Mouse (Mus musculus) urinary bladder, postnatal 0 days (tissue): ENCODE measurements around the gene Pomt2. TPM values are rescaled to one million over a fixed set of nuclear protein-coding genes. Genes with fewer than 3 reads are reported as not detected.

Source experiments
- polyA plus RNA-seq: library from polyadenylated mRNA; unstranded; fragments of >200 nt; fragmentation: Nextera tagmentation; extraction: Ambion mirVana; gene quantifications from 2 replicates; pipeline ENCODE4 v1.2.1, GENCODE M21; 2015

The Pomt2 gene
- polyA plus RNA-seq = 7.4 and 10.0 TPM in 2 replicates

DNA sequence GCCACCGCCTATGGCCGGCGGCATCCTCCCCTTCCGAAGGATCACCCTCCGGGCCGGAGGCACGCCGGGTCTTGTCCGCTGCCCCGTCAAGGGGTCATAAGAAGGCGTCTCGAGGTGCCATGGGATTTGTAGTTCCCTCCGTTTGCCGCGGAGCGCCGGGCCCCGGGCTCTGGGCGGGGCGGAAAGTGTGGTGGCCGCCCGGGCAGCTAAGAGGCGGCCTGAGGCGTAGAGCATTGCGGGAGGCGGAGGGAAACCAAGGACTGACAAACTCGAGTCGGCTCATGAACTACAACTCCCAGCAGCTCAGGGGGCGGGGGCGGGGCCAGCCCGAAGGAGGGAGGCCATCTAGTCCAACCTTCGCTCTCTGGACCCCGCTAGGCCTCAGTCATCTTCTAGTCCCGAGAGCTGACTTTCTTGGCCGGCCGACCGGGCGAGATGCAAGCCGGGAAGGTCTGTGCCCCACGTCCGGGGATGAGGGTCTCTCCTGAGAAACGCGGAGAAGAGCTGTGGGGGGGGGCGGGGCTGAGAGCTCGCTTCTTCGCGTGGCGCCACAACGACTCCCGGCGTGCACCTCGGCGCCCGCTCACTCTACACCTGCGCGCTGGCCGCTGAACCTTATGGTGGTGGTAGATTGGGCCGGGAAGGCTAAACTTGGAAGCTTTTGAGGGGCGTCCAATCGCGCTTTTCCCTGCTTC, at the start of gene Pomt2:
Gene Pomt2 (minus strand): TSS at position 574 of the 695 bp plus-strand sequence.

DNA sequence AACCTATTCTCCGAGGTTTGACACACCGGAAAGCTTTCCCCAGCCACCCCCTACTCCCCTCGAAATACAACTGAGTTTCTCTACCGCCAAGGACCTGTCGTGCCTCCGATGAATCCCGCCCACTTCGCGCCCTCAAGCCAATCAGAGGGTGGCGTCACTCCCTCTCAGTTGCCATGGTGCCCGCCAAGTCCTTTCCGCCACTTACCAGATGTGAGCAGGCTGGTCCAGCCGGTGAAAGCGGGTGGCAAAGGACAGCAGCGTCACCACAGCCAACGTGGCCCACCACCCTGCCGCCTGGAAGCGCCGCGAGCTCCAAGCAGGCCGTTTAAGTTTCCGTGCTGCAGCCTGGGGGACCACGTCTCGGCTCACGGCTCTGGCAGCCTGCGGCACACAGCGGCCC, 802 bp downstream of the Pomt2 start, which contains the start of gene Gstz1:
Gene Gstz1 (plus strand): TSS at position 200 of the 400 bp plus-strand sequence.

DNA sequence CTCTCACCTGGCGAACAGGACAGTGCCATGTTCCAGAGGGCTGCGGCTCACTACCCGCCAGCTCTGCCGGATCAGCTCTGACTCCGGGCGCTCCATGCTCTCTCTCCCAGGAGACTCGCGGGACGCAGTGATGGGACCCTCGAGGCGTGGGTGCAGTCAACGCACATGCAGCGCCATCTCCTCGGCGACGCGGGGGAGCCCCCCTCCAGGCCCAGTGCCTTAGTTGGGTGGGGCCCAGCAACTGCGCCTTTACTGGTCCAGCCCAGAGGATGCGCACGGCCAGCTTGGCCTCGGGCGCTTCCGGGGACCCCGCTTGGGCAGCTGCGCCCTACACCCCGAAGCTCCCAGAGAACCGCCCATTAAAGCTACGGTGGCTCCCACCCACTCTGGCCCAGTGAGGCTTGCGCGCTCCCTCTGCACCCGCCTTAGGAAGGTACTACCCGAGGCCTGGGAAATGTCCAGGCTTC, 45.6 kb downstream of the Pomt2 start, which contains the start of gene Ngb:
Gene Ngb (minus strand): TSS at position 375 of the 467 bp plus-strand sequence.

Other genes with a start within 250 kb of the Pomt2 start
- gene Cipc, start 200.9 kb downstream of the Pomt2 start, polyA plus RNA-seq = 16.0 and 17.0 TPM in 2 replicates
- gene Zdhhc22, start 157.5 kb downstream of the Pomt2 start, polyA plus RNA-seq = not detected in 2 replicates
- gene Tmem63c, start 126.6 kb downstream of the Pomt2 start, polyA plus RNA-seq = not detected in 2 replicates
- 6.4 and 6.7 TPM in 2 replicates for gene Ngb, start 45.4 kb downstream of the Pomt2 start, polyA plus RNA-seq
- gene Gstz1, start 803 bp downstream of the Pomt2 start, polyA plus RNA-seq = 26.6 and 27.0 TPM in 2 replicates
- 0.59 and 1.0 TPM in 2 replicates for gene Samd15, start 51.8 kb upstream of the Pomt2 start, polyA plus RNA-seq
- 1.4 TPM in 2 replicates for gene Tmed8, start 52.5 kb upstream of the Pomt2 start, polyA plus RNA-seq
- not detected in 2 replicates for gene Noxred1, start 90.8 kb upstream of the Pomt2 start, polyA plus RNA-seq
- 18.4 and 19.1 TPM in 2 replicates for gene Vipas39, start 118.3 kb upstream of the Pomt2 start, polyA plus RNA-seq
- gene Ahsa1, start 118.5 kb upstream of the Pomt2 start, polyA plus RNA-seq = 123 and 128 TPM in 2 replicates
- gene Ism2, start 151.7 kb upstream of the Pomt2 start, polyA plus RNA-seq = 0.13 and 0.31 TPM in 2 replicates
- gene Sptlc2, start 240.4 kb upstream of the Pomt2 start, polyA plus RNA-seq = 97.7 and 114 TPM in 2 replicates